Mouse (Mus musculus): ENCODE measurements at regions not wholly inside any gene's neighbourhood (a gene's known extent, or its start where the extent isn't known, plus 50 kb on each side); places are given as distances from the start of the nearest gene placed in this dataset.

- intact Hi-C loops (cut with DNase I; ENCODE audit: low total_unique reads): no loop called here
- DNase-seq: no peak
Measured at GRCm38 (mm10) chr14:46646673-46647318, 113.5 kb upstream of the Cdkn3 start.

DNA sequence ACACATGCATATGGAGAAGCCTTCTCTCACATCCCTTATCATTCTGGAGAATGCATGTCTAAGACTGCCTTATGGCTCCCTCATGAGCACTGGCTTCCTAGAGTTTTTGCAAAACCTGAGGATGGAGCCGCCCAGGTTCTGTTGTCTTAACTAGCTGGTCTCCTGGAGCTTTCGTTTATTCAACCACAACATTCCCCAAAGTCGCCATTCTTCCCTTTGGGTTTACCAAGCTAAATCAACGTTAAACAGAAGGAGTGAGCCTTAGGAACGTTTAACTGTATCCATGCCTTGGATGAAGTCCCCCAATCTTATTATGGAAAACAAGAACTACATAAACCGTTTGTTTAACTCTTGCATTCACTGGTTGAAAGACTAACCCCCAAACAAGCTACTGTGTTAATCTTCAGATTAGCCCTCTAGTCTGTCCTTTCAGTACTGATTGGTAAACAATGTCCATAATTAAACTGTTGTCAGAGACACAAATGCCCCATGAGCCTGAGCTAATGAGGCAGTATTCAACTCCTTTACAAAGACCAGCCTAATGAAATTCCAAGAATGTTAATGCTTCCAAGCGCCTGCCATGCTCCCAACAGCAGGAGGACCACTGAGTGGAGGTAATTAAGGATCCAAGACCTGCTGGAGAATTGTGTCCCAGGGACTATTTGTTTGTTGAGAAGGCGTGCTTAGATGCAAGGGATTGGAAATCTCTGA lies 121.1 kb upstream of the Cdkn3 start:
- intact Hi-C loops (cut with DNase I; ENCODE audit: low total_unique reads): no loop called here

DNA sequence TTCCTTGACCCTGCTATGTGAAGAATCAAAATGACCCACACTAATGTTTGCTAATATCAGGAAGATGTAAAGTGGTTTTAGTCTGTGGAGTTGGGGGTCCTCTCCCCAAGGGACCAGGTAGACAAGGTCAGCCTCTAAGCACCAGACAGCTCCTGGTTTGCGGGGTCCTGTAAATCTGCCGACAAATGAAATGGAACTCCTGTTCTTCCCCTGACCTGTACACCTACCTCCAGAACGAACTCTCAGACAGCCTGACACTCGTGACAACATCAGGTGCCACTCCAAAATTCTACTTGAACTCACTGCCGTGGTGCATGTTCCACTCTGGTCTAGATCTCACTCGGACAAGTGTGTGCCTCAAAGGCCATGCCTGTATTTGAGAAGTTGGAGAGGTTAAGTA lies 121.8 kb upstream of the Cdkn3 start:
- no peak for DNase-seq
- intact Hi-C loops (cut with DNase I; ENCODE audit: low total_unique reads): no loop called here

More for the DNA sequence above, 121.1 kb upstream of the Cdkn3 start:
- no peak for DNase-seq

DNA sequence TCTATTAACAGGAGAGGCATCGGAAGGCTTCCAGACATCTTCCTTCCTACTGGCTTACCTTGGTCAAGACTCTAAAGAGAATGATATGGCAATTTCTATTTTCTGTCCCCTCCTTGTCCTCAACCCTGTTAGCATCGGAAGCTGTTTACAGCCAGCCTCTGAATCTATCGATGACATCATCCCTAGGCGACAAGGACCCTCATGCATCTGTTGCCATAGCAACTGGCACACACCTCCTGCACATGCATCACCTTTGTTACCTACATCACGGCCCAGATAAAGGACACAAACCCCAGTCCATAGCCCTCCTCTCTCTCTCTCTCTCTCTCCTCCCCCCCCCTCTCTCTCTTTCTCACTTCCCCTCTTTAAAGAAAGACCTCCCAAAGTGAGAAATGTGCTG lies 123.1 kb upstream of the Cdkn3 start:
- intact Hi-C loops (cut with DNase I; ENCODE audit: low total_unique reads): no loop called here
- no peak for DNase-seq

DNA sequence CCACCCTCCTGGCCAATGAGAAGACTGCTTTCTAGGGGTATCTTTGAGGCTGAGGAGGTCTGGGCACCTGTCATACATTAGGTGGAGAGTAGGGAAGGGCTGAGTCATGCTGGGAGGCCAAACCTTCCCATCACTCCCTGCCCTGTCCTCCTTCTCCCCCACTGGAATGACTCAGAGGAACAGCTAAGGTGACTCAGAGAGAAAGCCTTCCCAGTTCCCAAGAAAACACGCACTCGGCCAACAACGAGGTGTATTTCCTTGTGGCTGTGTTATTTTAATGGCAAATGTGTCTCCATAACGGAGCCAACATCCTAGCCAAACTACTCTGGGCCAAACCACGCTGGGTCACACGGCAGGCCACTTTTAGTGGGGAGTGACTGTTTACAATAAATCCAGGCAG lies 124.0 kb upstream of the Cdkn3 start:
- intact Hi-C loops (cut with DNase I; ENCODE audit: low total_unique reads): no loop called here
- no peak for DNase-seq

- peak; percentile 58 for DNase-seq
- intact Hi-C loops (cut with DNase I; ENCODE audit: low total_unique reads): no loop called here
Measured at GRCm38 (mm10) chr14:46635322-46635721, 125.0 kb upstream of the Cdkn3 start.

DNA sequence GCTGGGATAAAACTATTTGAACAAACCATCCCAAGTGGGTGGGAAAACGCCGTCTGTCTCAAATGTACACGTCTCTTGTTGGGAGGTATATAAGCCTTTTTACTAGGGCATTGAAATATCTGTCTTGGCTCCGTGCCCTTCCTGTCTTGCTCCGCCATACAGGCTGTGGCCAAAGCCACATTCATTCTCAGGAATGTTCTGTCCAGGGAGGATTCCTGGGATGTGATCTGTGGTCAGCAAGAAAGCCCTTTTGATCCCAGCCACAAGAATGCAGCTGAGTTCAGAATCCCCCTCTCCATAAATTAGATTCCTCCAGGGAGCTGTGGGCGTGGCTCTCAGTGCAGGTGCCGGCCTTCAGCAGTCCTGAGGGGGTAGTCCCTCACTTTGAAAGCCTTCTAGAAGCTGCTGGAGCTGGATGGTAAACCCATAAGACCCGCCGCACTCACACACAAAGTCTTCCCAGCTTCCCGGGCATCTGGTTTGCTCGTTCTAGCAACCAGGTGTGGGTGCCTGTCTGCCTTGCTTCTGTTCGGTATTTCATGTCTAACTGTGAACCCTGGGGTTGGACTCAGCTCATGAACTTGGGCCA lies 125.6 kb upstream of the Cdkn3 start:
- intact Hi-C loops (cut with DNase I; ENCODE audit: low total_unique reads): no loop called here

DNA sequence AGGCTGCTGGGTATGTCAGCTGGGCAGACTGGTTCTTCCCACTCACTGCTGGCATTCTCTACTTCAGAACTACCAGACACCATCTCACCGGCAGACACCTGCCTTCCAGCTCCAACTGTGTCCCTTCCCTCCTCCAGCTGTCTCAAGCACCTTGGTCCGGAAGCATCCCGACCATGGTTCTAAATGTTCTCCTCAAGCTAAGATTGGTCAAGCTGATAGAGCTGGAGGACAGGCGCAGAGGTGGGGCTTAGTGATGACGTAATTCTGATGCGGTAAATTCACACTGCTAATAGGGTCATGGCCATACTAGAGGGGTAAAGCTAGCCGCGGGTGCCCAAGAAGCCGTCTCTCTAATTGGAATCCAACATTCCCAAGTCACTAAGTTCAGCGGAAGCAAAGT lies 126.1 kb upstream of the Cdkn3 start:
- intact Hi-C loops (cut with DNase I; ENCODE audit: low total_unique reads): no loop called here
- DNase-seq: no peak

More for the DNA sequence above, 125.6 kb upstream of the Cdkn3 start:
- DNase-seq: no peak

- DNase-seq: no peak
- intact Hi-C loops (cut with DNase I; ENCODE audit: low total_unique reads): no loop called here
Measured at GRCm38 (mm10) chr14:46627690-46628089, 132.7 kb upstream of the Cdkn3 start.

- no peak for DNase-seq
- intact Hi-C loops (cut with DNase I; ENCODE audit: low total_unique reads): no loop called here
Measured at GRCm38 (mm10) chr14:46625760-46626159, 134.6 kb upstream of the Cdkn3 start.

GRCm38 (mm10) chr14:46623645-46624044 lies 136.7 kb upstream of the Cdkn3 start:
- DNase-seq: no peak
- intact Hi-C loops (cut with DNase I; ENCODE audit: low total_unique reads): no loop called here

DNA sequence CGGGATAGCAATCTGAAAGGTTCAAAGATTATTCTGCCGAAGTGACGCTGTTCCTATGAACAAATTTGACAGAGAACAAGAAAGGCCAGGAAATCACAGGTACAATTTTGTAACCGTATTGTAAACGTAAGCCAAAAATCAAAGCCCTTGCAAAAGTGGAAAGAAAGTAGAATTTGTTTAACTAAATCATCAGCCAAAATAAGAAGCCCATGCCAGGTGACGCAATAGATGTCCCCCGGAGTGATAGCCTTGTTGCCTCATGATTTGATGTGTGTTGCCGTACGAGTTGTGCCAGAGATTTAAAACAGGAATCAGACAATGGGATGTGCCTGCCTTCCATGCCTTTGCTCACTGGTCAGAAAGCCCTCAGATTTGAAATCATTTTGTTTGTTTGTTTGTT lies 144.3 kb upstream of the Cdkn3 start:
- intact Hi-C loops (cut with DNase I; ENCODE audit: low total_unique reads): no loop called here
- DNase-seq: no peak

GRCm38 (mm10) chr14:46614936-46615335 lies 145.4 kb upstream of the Cdkn3 start:
- intact Hi-C loops (cut with DNase I; ENCODE audit: low total_unique reads): no loop called here
- DNase-seq: no peak

DNA sequence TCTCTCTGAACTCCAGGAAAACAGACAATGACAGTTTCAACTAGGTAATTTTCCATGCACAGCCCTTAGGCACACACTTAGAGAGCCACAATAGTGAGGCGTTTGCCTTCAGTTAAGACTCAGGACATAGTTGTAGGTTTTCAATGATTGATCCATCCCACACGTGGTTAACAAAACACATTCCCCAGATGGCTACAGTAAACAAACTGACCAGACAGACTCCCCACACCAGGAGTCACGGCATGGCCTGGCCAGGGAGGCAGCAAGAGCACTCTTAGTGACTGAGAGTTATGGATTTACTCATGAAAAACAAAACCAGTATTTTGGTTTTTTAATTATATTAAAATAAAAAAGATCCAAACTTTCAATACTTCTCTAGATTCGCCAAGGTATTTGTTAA lies 146.6 kb upstream of the Cdkn3 start:
- DNase-seq: no peak
- intact Hi-C loops (cut with DNase I; ENCODE audit: low total_unique reads): no loop called here

DNA sequence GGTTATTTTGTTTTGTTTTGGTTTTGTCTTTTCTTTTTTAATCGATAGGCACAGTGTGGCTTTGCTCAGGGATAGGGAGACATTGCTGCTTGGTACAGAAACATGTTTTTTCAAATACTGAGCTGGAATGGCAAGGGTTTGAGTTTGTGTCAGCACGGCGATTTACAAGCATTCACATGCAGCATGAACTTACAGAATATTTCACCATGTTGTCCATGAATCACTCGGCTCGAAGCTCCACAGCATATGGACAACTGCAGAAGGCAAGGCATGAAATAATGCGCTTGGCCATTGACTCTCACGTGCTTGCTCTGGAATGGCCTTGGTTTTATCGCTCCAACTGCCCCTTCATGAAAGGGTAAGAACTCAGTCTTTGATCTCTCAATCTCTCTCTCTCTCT lies 147.1 kb upstream of the Cdkn3 start:
- intact Hi-C loops (cut with DNase I; ENCODE audit: low total_unique reads): no loop called here
- no peak for DNase-seq

GRCm38 (mm10) chr14:46612584-46612983 lies 147.8 kb upstream of the Cdkn3 start:
- intact Hi-C loops (cut with DNase I; ENCODE audit: low total_unique reads): no loop called here
- no peak for DNase-seq

DNA sequence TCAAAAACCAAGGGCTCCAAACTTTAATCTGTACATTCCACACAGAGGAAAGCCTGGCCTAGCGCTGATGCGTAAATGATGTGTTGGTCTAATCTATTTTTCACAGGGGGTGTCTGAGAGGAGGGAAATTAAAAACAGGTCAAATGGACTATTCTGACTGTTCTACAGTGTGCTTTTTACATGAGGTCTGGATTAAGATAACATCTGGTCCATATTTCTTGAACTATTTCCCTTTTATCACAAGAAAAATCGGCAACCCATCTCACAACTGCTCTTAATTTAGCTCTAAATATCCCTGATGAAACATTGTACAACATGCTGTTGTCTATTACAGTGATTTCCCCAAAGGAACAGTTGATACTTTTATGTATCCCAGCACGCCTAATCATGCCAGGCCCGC lies 149.4 kb upstream of the Cdkn3 start:
- intact Hi-C loops (cut with DNase I; ENCODE audit: low total_unique reads): no loop called here
- no peak for DNase-seq

DNA sequence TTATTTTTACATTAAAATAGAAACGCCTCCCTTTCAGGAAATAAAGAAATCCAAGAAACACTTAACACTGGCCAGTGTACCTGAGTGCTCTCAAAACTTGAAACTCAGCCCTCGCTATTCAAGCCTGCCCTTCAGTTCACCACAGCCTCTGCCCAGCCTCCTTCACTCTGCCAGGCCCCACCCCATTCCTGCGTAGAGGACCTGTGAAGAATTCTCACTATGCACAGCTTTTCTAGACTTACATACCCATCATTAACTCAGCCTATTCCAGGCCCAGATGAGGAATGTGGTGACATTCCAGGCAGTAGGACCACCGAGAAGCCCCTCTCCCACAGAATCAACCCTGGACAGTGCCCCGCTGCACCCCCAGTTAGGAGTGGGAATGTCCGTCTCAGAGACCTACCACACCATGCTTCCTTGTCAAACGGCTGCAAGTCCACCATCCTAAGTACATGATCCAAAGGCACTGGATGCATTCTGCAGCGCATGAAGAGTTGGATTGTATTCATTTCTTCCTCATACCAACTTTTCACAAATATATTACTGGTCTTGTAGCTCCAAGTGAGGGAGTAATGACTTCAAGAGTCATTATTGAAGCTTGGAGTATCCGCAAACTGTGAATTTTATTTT lies 150.0 kb upstream of the Cdkn3 start:
- DNase-seq: no peak
- intact Hi-C loops (cut with DNase I; ENCODE audit: low total_unique reads): no loop called here

GRCm38 (mm10) chr14:46606694-46607093 lies 153.6 kb upstream of the Cdkn3 start:
- DNase-seq: no peak
- intact Hi-C loops (cut with DNase I; ENCODE audit: low total_unique reads): no loop called here

- intact Hi-C loops (cut with DNase I; ENCODE audit: low total_unique reads): no loop called here
- DNase-seq: no peak
Measured at GRCm38 (mm10) chr14:46606037-46606436, 154.3 kb upstream of the Cdkn3 start.

Data from gastrocnemius, postnatal 14 days (tissue).